Mouse (Mus musculus) retina, embryonic 14.5 days (tissue): ENCODE measurements at regions not wholly inside any gene's neighbourhood (a gene's known extent, or its start where the extent isn't known, plus 50 kb on each side); places are given as distances from the start of the nearest gene placed in this dataset.

ENCODE experiments used
- DNase-seq: peaks from one replicate; pipeline ENCODE4 v3.0.0-alpha.2; 2015; ENCODE audit warnings: low spot score

DNA sequence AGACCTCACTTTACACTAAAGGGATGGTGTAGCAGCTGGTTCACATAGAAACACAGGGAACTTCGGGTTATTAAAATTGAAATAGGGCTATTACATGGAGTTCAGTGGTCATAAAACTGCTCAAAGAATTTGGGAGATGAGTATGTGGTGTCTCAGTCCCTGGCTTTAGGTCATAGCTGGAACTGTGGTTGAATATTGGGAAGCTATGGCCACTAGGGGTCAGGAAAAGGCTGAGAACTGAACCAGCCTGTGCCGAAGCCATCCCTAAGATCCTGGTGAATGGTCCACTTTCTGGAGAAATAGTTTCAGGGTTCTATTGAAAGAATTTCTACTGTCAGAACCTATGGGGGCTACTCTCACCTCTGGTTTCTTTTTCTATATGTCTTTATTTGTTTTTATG, 229.0 kb downstream of the Ankrd50 start:
- peak; percentile 84 for DNase-seq

DNA sequence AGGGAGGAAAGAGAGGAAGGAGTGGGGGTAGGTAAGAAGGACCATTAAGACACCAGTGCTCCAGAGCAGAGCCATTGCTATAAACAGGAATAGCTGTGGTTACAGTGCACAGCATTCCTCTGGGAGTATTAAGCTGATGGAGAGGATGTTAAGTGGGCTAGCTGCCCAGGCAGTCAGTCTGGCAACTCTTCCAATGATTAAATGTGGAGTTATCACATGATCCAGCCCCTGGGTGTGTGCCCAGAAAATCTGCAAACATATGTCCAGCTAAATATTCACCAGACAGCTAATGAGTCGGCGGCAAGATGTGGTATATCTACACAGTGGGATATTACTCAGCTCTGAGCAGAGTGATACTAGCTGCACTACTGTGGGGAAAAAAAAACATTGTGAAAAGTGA, 229.7 kb downstream of the Ankrd50 start:
- DNase-seq: no peak

GRCm38 (mm10) chr3:38251592-38251991, 233.1 kb downstream of the Ankrd50 start:
- no peak for DNase-seq

- no peak for DNase-seq
Measured at GRCm38 (mm10) chr3:38250552-38250951, 234.1 kb downstream of the Ankrd50 start.

- no peak for DNase-seq
Measured at GRCm38 (mm10) chr3:38248941-38249340, 235.7 kb downstream of the Ankrd50 start.

DNA sequence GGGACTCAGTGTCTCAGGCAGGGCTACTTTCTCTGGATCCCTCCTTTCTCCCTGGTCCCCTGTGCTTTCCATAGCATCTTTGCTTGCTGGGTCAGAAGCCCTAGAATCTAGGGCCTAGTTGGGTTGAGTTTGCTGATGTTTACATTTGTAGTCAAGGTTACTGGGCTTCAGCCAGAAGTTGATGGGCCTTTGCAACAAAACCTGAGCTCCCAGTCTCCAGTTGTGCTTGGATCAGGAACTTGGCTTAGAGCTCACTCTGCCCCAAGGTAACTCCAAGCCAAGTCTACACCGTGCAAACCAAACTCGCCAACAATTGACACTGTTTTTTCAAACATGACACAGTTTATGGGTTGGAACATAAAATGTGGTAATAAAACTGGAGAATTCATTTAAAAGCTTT, 238.2 kb downstream of the Ankrd50 start:
- no peak for DNase-seq

- no peak for DNase-seq
Measured at GRCm38 (mm10) chr3:38243209-38243608, 241.4 kb downstream of the Ankrd50 start.

DNA sequence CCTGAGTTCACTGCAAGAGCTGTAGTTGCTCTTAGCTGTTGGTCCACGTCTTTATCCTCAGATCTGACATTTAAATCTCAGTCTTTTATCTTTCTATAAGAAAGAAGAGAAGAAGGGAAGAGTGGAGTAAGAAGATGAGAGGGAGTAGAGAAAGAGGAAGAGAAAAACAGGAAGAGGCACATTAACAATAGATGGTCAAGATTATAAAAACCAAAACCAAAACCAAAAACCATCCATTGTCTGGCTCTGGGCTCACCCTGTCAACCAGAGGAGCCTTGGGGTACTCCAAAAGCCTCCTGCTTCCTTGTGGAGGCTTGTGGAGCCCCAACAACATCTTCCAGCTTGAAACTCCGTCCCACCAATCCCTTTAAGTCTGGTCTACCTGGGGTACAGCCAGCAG, 247.0 kb downstream of the Ankrd50 start:
- DNase-seq: no peak

GRCm38 (mm10) chr3:38235736-38236083, 248.9 kb downstream of the Ankrd50 start:
- DNase-seq: no peak

DNA sequence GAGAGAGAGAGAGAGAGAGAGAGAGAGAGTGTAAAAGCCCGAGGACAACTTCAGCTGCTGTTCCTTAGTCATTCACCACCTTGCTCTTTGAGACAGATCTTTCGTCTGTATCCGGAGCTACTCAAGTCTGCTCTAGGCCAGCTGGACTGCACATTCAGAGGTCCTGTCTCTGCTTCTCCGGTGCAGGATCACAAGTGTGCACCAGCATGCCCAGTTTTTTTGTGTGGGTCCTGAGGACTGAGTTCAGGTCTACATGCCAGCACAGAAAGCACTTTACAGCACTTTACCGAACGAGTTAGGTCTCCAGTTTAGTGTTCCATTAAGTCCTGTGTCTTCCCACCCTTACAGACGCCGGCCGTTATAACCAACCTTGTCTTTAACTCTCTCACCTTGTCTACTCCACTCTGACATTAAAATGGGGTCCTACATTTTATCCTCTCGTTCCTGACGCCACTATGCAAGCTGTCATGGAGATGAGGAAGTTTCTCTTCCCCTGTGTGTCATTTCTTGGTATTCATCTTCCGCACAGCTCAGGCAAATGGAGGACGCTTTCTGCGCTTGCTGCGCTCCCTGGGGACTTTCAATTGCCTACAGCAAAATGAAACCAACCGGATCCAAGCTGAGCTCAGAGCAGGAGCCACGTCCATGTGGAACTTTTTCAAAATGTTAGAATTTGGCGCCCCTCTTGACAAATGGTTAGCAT, 249.5 kb downstream of the Ankrd50 start:
- no peak for DNase-seq

DNA sequence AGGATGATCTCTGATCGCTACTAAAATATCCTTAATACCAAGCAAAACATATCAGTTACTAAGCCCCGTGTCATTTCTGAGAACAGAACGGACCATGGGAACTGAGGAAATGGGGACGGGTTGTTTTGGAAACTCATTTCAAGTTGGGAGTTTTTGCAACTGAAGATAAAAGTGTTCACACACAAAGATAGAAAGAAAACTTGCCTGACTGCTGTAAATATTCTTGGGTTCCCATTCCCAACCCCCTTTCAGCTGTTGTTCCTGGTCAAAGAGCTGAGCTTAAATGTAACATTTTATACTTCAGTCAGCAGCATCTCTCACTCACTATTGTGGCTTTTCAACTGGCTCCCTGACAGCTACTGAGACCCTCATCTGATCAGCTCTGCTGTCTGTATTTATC, 250.1 kb downstream of the Ankrd50 start:
- no peak for DNase-seq

DNA sequence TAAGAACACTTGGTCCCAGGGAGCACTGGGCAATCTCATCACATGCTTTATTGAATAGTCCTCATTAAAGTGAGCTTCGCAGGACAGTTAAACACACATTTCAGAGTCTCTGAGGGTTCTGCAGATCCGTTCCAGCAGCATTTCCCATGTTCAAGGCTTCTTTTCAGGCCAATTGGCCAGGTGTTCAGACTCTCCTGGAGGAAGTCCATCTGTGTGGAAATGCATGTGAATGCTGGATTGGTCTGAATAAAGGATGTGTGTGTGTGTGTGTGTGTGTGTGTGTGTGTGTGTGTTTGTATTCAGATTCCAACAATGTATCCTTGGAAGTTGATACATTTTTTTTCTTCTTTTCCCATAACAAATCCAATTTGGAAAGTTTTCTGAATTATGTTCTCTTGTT, 250.6 kb downstream of the Ankrd50 start:
- no peak for DNase-seq

DNA sequence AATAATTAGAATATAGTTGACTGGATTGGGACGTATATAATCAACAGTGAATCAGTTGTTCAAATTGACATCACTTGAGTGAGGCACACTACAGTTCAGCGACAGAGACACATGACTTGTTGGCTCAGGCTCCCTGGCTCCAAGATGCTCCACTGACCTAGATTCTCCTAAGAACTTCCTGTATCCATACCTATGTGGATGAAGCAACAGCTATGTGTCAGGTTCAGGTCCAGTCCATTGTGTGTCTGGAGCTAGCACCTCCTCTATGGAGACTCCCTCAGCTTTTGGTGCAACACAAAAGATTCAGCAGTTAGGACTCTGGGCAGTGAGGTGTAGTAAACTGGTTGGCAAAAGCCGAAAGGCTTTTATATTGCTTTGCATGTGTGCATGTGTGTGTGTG, 251.6 kb downstream of the Ankrd50 start:
- DNase-seq: no peak

- DNase-seq: peak; percentile 62
Measured at GRCm38 (mm10) chr3:38232111-38233076, 252.2 kb downstream of the Ankrd50 start.

GRCm38 (mm10) chr3:38231506-38231905, 253.1 kb downstream of the Ankrd50 start:
- no peak for DNase-seq

GRCm38 (mm10) chr3:38230796-38231195, 253.8 kb downstream of the Ankrd50 start:
- DNase-seq: no peak

DNA sequence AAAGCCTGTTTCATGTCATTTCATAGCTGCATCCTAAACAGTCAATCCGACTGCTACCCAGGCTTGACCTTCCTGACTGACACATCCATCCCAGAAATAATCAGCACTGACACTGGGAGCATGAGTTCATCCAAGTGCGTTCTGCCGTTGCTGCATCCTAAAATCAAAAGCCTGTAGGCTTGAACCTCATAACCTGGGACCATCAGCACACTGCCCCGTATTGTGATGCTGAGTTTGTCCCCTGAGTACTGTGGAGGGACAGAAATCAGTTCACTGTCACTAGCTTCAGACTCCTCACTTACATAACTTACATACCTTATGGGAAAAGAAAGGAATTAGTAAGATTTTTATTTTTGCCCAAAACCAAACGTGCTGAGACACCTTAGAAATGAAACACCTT, 255.0 kb downstream of the Ankrd50 start:
- no peak for DNase-seq

GRCm38 (mm10) chr3:38229051-38229450, 255.6 kb downstream of the Ankrd50 start:
- peak; percentile 63 for DNase-seq

DNA sequence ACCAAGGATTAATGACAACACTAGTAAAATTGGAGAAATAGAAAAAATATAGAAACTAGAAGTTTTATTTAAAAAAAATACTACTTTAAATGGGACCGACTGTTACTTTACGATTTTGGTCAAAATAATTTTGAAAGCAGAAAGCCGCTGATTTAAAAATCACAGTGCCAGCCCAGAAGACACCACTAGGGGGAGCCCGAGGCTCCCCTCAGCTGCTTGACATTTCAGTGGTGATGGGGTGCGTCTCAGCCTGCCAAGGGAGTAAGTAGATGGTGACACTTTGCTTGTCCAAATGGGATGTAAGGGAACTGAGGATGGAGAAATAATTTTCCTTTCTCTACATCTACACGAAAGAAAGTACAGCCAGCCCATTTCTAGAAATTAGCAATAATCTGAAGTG, 257.0 kb downstream of the Ankrd50 start:
- peak; percentile 78 for DNase-seq

DNA sequence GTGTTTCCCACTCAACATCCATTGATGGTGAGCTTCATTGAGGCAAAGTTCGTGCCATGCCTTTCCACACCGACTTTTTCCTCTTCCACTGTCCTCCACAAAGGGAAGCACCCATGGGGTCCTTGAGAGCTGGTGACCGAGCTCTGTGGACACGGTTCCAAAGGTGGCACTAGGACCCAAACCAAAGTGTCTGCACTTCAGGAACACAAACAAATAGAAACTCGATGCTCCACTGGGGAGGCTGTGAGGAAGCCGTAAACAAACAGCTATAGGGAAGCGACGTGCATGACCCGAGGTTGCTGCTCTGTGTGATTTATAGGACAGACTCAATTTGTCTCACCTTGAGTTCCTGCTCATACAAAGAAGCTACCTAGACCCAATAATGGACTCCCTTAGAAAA, 257.5 kb downstream of the Ankrd50 start:
- no peak for DNase-seq

GRCm38 (mm10) chr3:38226147-38226546, 258.5 kb downstream of the Ankrd50 start:
- DNase-seq: no peak

DNA sequence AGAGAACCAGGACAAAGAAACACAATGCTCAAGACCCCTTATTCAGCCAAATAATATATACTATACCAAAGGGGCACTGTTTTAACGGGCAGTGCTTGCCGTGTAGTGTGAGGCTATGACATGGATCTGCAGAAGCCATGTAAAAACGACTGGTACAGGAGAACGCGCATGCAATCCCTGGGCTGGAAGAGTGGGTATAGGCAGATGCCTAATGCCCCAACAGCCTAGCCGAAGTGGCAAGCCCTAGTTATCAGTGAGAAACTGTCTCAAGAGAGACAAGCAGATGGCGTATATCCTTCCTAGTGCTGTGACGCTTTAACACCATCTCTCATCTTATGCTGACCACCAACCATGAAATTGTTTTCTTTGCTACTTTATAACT, 262.8 kb downstream of the Ankrd50 start:
- no peak for DNase-seq
